Mouse (Mus musculus) intestine, embryonic 16.5 days (tissue): Measurements from ENCODE around the gene Bmp7. TPM values are rescaled to one million over a fixed set of nuclear protein-coding genes. Genes with fewer than 3 reads are reported as not detected.

Source experiments
- ATAC-seq: fragments of 200-750 bp; cut with Nextera tagmentation; 2 replicates; pipeline ENCODE4 v1.8.0; 2017; ENCODE audit warnings: moderate TSS enrichment, moderate library complexity
- H3K27ac ChIP-seq: fragments of 300-500 bp; sonication (generic); 2 replicates; pipeline ENCODE4 v1.5.1; 2014; ENCODE audit warnings: mild to moderate bottlenecking, low read length
- H3K27me3 ChIP-seq: fragments of 300-500 bp; sonication (generic); replicated peaks from 2 replicates; pipeline ENCODE4 v1.6.1; 2014; ENCODE audit warnings: low read length, control low read depth, mixed read lengths; ENCODE audit not compliant: control insufficient read depth, insufficient read depth
- H3K36me3 ChIP-seq: fragments of 300-500 bp; sonication (generic); 2 replicates; pipeline ENCODE4 v1.6.1; 2014; ENCODE audit warnings: low read length, control low read depth; ENCODE audit not compliant: control insufficient read depth, insufficient read depth
- H3K4me1 ChIP-seq: fragments of 300-500 bp; sonication (generic); 2 replicates; pipeline ENCODE4 v1.6.1; 2014; ENCODE audit warnings: low read length, control low read depth, mixed read lengths; ENCODE audit not compliant: control insufficient read depth, insufficient read depth
- H3K4me2 ChIP-seq: fragments of 300-500 bp; sonication (generic); 2 replicates; pipeline ENCODE4 v1.6.1; 2014; ENCODE audit warnings: low read depth, low read length, control low read depth
- H3K4me3 ChIP-seq: fragments of 300-500 bp; sonication (generic); 2 replicates; pipeline ENCODE4 v1.5.1; 2014; ENCODE audit warnings: mild to moderate bottlenecking, low read length
- H3K9ac ChIP-seq: fragments of 300-500 bp; sonication (generic); 2 replicates; pipeline ENCODE4 v1.6.1; 2014; ENCODE audit warnings: low read depth, low read length
- H3K9me3 ChIP-seq: fragments of 300-500 bp; sonication (generic); 2 replicates; pipeline ENCODE4 v1.6.1; 2016; ENCODE audit warnings: low read length, control low read depth; ENCODE audit not compliant: control insufficient read depth
- WGBS: fragments of 180-500 bp; shearing (Covaris S2); extraction: QIAGEN DNeasy Blood & Tissue Kit; methylation state at CpG from one replicate; pipeline ENCODE4 v1.1.7; 2014; 5-methylcytosine and 5-hydroxymethylcytosine counted together
- polyA plus RNA-seq: library from polyadenylated mRNA; unstranded; fragments of >200 nt; fragmentation: Nextera tagmentation; extraction: Ambion mirVana; gene quantifications from 2 replicates; pipeline ENCODE4 v1.2.1, GENCODE M21; 2015

Bmp7 gene
- polyA plus RNA-seq, 1 experiment from 2014 or later, result 19.6 TPM

DNA sequence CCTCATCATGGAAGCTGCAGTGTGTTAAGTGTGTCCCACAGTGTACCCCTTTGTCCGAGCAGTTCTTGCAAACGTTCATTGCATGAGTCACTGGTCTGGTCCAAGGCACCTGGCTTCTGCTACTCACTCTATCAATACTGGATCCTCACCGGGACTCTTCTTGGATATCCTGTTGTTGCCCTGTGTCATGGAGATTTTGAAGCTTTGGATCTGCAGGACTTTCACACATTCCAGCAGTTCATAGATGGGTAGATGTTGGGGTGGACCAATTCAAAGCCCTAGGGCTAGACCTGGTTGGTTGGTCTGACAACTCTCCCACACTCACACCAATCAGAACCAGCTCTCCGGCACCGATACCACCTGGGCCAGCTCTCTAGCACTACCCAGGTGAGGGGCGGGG, 103.6 kb downstream of the Bmp7 start:
- Histone ChIP-seq H3K27ac (no peak overlapping the region), H3K4me3 (no peak overlapping the region), H3K36me3 (no peaks in the 10 kb centered on the region), H3K9me3 (no peaks in the 10 kb centered on the region), H3K4me1 (peaks cover 6% of the 10 kb centered on the region; the same call in 1 of the 2 replicates), H3K9ac (no peak overlapping the region), H3K27me3 (no peaks in the 10 kb centered on the region), H3K4me2 (no peak overlapping the region)
- 81% methylated on average over 6 of the region's 6 CpGs for WGBS
- ATAC-seq, result no peak

GRCm38 (mm10) chr2:172833196-172833595, 106.9 kb downstream of the Bmp7 start:
- no peaks in the 10 kb centered on the region for H3K9me3 ChIP-seq
- 0 out of 2 replicates have a peak, but pooled peaks cover 3% of the 10 kb centered on the region for H3K4me1 ChIP-seq
- no peaks in the 10 kb centered on the region for H3K36me3 ChIP-seq
- no peak for ATAC-seq
- H3K9ac ChIP-seq, result no peak overlapping the region
- H3K4me2 ChIP-seq, result no peak overlapping the region
- H3K4me3 ChIP-seq, result no peak overlapping the region
- H3K27ac ChIP-seq, result no peak overlapping the region
- 46% methylated on average over 2 of the region's 2 CpGs for WGBS
- H3K27me3 ChIP-seq, result no peaks in the 10 kb centered on the region

GRCm38 (mm10) chr2:172831762-172832161, 108.4 kb downstream of the Bmp7 start:
- peak; percentile 81 for ATAC-seq
- H3K27ac ChIP-seq, result no peak overlapping the region
- WGBS, result 18% methylated on average over 5 of the region's 5 CpGs
- no peak overlapping the region for H3K4me2 ChIP-seq
- no peaks in the 10 kb centered on the region for H3K27me3 ChIP-seq
- H3K36me3 ChIP-seq, result no peaks in the 10 kb centered on the region
- no peaks in the 10 kb centered on the region for H3K9me3 ChIP-seq
- no peak overlapping the region for H3K9ac ChIP-seq
- 0 out of 2 replicates have a peak, but pooled peaks cover 3% of the 10 kb centered on the region for H3K4me1 ChIP-seq
- H3K4me3 ChIP-seq, result no peak overlapping the region

- no peaks in the 10 kb centered on the region for H3K27me3 ChIP-seq
- peak; percentile 49 for ATAC-seq
- H3K36me3 ChIP-seq, result no peaks in the 10 kb centered on the region
- WGBS, result 13% methylated on average over 3 of the region's 3 CpGs
- no peak overlapping the region for H3K9ac ChIP-seq
- 0 out of 2 replicates have a peak, but pooled peaks cover 3% of the 10 kb centered on the region for H3K4me1 ChIP-seq
- no peak overlapping the region for H3K4me3 ChIP-seq
- no peak overlapping the region for H3K4me2 ChIP-seq
- H3K9me3 ChIP-seq, result no peaks in the 10 kb centered on the region
- no peak overlapping the region for H3K27ac ChIP-seq
Observed at GRCm38 (mm10) chr2:172831133-172831532, 109.0 kb downstream of the Bmp7 start.

GRCm38 (mm10) chr2:172828229-172828628, 111.9 kb downstream of the Bmp7 start:
- H3K4me3 ChIP-seq, result no peak overlapping the region
- H3K4me2 ChIP-seq, result no peak overlapping the region
- H3K36me3 ChIP-seq, result no peaks in the 10 kb centered on the region
- 42% methylated on average over 5 of the region's 5 CpGs for WGBS
- H3K9me3 ChIP-seq, result no peaks in the 10 kb centered on the region
- peaks cover 8% of the 10 kb centered on the region; the same call in 1 of the 2 replicates for H3K4me1 ChIP-seq
- no peak overlapping the region for H3K9ac ChIP-seq
- ATAC-seq, result no peak
- no peak overlapping the region for H3K27ac ChIP-seq
- H3K27me3 ChIP-seq, result 0 out of 2 replicates have a peak, but pooled peaks cover 2% of the 10 kb centered on the region

DNA sequence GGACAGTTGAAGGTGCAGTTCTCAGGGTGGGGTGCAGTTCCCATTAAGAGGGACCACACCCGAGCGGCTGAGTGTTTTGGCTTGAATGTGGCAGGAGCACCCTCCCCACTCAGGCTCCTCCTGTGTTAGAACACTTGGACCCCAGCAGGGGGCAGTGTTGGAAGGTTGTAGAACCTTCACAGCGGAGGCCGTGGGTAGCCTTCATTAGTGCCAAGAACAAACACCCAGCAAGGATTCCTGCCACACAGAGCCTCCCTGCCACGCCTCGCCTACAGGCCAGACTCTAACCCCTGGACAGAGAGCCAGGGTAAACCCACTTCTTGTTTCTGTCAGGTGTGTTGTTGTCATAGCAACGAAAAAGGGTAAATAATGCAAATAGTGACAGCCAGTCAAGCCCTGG, 112.6 kb downstream of the Bmp7 start:
- WGBS, result 53% methylated on average over 7 of the region's 7 CpGs
- ATAC-seq, result peak; percentile 33; the same call in 1 of the 2 replicates
- no peak overlapping the region for H3K9ac ChIP-seq
- H3K4me3 ChIP-seq, result no peak overlapping the region
- no peak overlapping the region for H3K27ac ChIP-seq
- peaks cover 8% of the 10 kb centered on the region; the same call in 1 of the 2 replicates for H3K4me1 ChIP-seq
- H3K36me3 ChIP-seq, result no peaks in the 10 kb centered on the region
- no peaks in the 10 kb centered on the region for H3K9me3 ChIP-seq
- 0 out of 2 replicates have a peak, but pooled peaks cover 2% of the 10 kb centered on the region for H3K27me3 ChIP-seq
- H3K4me2 ChIP-seq, result no peak overlapping the region

DNA sequence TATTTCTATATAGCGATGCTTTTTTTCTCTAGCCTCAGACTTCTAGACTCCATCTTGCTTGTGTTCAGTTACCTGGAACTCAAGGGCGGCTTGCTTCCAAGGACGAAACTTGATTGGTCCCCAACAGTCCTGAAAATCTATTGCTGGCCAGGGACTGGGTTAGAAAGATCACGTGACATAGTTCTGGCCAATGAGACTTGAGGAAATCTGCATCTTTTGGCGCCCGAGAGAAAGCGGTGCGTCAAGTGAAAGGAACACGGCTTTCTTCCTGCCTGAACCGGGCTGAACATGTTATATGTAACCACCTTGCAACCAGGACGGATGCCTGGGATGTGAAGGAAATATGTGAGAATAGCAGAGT, 114.4 kb downstream of the Bmp7 start:
- Histone ChIP-seq H3K27me3 (0 out of 2 replicates have a peak, but pooled peaks cover 2% of the 10 kb centered on the region), H3K27ac (no peak overlapping the region), H3K36me3 (no peaks in the 10 kb centered on the region), H3K9me3 (no peaks in the 10 kb centered on the region), H3K4me3 (no peak overlapping the region), H3K9ac (no peak overlapping the region), H3K4me1 (peaks cover 5% of the 10 kb centered on the region; the same call in 1 of the 2 replicates), H3K4me2 (no peak overlapping the region)
- ATAC-seq, result no peak
- 87% methylated on average over 11 of the region's 11 CpGs for WGBS

DNA sequence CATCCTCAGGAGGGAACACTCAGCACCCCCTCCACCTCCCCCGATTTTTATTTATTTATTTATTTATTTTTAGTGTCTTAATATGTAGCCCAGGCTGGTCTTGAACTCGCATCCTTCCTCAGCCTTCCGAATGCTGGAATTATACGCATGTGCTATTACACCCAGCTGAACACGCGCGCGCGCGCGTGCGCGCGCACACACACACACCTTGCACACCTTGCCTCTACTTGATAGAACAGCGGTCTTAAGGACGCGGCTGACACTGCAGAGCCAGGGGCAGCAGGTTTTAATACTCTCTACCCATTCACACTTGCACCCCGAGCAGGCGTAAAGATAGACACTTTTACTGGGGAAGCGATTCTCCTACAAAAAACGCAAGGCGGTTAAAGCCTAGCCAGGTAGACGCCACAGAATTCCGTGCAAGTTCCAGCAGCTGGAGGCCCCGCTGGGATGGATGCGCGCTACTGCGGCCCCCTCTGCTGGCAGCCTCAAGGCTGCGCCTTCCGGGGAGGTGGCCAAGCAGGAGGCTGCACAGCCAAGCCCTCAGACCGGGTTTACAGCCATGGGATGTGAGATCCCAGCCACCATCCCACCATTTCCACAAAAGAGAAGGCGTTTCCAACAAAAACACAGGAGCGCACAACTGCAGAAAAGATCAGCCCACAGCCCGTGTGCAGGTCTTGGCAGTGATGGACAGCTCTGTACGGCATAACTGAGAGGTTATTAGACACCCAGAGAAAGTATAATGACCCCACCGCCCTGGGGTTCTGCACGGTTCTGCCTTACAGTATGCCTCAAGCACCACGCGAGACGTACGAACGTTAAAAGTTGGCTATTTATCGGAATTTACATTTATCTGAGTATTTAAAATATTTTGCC, 115.0 kb downstream of the Bmp7 start:
- H3K27ac ChIP-seq, result no peak overlapping the region

DNA sequence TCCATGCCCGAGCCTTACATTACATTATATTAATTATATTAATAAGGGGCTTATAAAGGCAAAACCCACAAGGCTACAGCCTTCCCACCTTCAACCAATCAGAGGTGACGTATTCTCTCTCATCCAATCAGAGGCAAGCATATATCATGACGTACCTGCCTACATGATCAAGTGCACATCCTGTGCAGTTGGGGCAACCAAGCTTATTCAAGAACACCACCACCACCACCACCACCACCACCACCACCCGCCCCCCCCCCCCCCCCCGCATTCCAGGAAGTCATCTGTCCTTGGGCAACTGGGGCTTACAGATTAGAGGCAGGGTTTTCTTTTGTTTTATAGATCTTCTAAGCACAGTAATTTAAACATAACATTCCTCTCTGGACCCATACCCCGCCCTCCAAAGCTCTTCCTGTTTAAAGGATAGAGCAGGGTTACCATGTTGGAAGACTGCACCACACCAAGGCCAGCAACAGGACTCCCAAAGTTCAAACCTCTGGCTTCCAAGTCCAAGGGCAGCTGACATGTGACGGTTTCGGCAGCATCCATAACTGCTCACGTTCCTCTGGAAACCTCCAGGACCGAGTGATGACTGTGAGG, 121.4 kb downstream of the Bmp7 start:
- 79% methylated on average over 8 of the region's 10 CpGs for WGBS
- no peaks in the 10 kb centered on the region for H3K36me3 ChIP-seq
- no peak overlapping the region for H3K4me3 ChIP-seq
- ATAC-seq, result no peak
- H3K9ac ChIP-seq, result no peak overlapping the region
- no peaks in the 10 kb centered on the region for H3K27me3 ChIP-seq
- no peak overlapping the region for H3K27ac ChIP-seq
- H3K4me1 ChIP-seq, result 0 out of 2 replicates have a peak, but pooled peaks cover 2% of the 10 kb centered on the region
- no peak overlapping the region for H3K4me2 ChIP-seq
- no peaks in the 10 kb centered on the region for H3K9me3 ChIP-seq

More for the DNA sequence above, 115.0 kb downstream of the Bmp7 start:
- no peaks in the 10 kb centered on the region for H3K9me3 ChIP-seq
- peak; percentile 68 for ATAC-seq
- 18% methylated on average over 43 of the region's 43 CpGs for WGBS
- peak overlapping the region; percentile 34 for H3K4me3 ChIP-seq
- H3K4me2 ChIP-seq, result peak overlapping the region; percentile 57
- H3K36me3 ChIP-seq, result no peaks in the 10 kb centered on the region
- peaks cover 5% of the 10 kb centered on the region; the same call in 1 of the 2 replicates for H3K4me1 ChIP-seq
- 0 out of 2 replicates have a peak, but pooled peaks cover 2% of the 10 kb centered on the region for H3K27me3 ChIP-seq
- no peak overlapping the region for H3K9ac ChIP-seq
